Mouse (Mus musculus) adrenal gland, postnatal 25 days (tissue): ENCODE measurements around the gene Nr0b2. TPM values are rescaled to one million over a fixed set of nuclear protein-coding genes. Genes with fewer than 3 reads are reported as not detected.

Experiments used
- DNase-seq: peaks from one replicate; pipeline ENCODE4 v3.0.0; 2021; ENCODE audit warnings: mixed read lengths
- total RNA-seq: library from RNA; stranded (reverse); gene quantifications from 2 replicates; pipeline ENCODE4 v1.2.3, GENCODE M21; 2021

The Nr0b2 gene
- total RNA-seq, 1 experiment from 2014 or later: 55.6 TPM

GRCm38 (mm10) chr4:133561622-133562021, 8.4 kb downstream of the Nr0b2 start:
- DNase-seq: no peak

- peak; percentile 91 for DNase-seq
These were observed 10.0 kb downstream of the Nr0b2 start for GRCm38 (mm10) chr4:133563123-133563571.

GRCm38 (mm10) chr4:133567251-133567650, 14.1 kb downstream of the Nr0b2 start:
- no peak for DNase-seq

- no peak for DNase-seq
These were observed 16.3 kb downstream of the Nr0b2 start for GRCm38 (mm10) chr4:133569291-133570065.

GRCm38 (mm10) chr4:133570066-133570466, 16.9 kb downstream of the Nr0b2 start:
- peak; percentile 39 for DNase-seq

GRCm38 (mm10) chr4:133574070-133574842, 21.1 kb downstream of the Nr0b2 start, which contains the start of gene Gpatch3:
Gene Gpatch3, plus strand, starts transcription at chr4:133574745.
- peak; percentile 89 for DNase-seq

GRCm38 (mm10) chr4:133574843-133575202, 21.6 kb downstream of the Nr0b2 start:
- DNase-seq: no peak

DNA sequence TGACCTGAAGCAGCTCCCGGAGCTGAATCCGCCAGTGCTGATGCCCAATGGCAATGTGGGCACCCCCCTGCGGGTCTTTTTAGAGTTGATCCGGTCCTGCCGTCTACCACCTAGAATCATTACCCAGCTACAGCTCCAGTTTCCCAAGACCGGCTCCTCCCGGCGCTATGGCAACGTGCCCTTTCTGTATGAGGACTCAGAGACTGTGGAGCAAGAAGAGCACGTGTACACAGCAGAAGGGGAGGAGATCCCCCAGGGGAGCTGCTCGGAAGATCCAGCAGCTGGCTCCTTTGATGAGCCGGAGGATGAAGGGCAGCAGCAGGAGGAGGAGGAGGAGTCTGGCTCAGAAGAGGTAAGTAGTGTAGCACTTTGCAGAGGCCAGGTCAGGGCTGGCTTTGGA, 24.8 kb downstream of the Nr0b2 start:
- no peak for DNase-seq

GRCm38 (mm10) chr4:133583690-133584058, 30.5 kb downstream of the Nr0b2 start:
- no peak for DNase-seq

DNA sequence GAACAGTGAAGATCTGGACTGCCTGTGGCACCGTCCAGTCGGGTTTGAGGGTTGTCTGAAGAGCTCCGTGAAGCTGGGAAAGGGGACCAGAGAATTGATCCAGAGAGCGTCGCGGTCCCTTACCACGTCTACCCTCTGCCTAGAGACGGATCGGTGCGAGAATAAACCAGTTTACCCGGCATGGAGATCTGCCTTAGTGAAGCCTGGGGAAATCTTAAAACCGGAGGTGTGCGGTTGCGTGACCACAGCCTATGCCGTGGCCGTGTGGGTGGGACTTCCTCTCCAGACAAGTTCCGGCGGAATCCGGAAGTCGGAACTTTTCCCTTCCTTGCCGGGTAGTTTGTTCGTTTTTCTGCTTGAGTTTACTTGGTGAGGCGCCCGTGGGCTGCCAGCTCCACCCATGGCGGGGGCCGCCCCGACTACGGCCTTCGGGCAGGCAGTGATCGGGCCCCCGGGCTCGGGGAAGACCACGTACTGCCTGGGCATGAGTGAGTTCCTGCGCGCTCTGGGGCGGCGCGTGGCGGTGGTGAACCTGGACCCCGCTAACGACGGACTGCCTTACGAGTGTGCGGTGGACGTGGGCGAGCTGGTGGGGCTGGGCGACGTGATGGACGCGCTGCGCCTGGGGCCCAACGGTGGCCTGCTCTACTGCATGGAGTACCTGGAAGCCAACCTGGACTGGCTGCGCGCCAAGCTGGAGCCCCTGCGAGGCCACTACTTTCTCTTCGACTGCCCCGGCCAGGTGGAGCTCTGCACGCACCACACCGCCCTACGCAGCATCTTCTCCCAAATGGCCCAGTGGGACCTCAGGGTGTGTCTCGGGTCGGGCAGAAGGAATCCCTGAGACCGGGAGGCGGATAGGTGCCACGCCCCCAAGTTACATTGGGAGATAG, 31.1 kb downstream of the Nr0b2 start, which contains the start of gene Gpn2:
Gene Gpn2, plus strand, starts transcription at position 304 of the 893 bp plus-strand sequence.
- peak; percentile 83 for DNase-seq

- peak; percentile 61 for DNase-seq
These were observed 39.4 kb downstream of the Nr0b2 start for GRCm38 (mm10) chr4:133592570-133592969.

GRCm38 (mm10) chr4:133595538-133595937, 42.4 kb downstream of the Nr0b2 start:
- DNase-seq: no peak

GRCm38 (mm10) chr4:133596084-133596483, 42.9 kb downstream of the Nr0b2 start:
- DNase-seq: no peak

GRCm38 (mm10) chr4:133598616-133599015, 45.4 kb downstream of the Nr0b2 start:
- no peak for DNase-seq

DNA sequence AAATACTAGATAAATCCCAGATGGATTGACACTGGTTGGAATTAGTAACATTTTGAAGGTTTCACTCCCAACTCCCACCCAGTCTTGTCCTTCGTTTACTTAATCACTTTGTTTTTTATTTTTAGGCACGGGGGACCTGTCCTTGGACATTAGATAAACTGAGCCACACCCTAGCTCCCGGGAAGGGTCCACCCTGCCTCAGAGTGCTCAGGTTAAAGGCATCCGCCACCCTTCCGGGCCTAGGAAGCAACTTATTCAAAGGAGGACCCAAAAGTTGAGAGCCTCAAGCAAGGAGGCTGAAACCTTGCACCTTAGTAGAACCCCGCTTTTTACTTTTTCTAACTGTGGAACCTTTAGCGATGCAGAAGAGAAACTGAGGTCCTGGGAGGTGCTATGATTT, 45.9 kb downstream of the Nr0b2 start:
- no peak for DNase-seq

- peak; percentile 95 for DNase-seq
These were observed 46.4 kb downstream of the Nr0b2 start for GRCm38 (mm10) chr4:133599571-133600073.

DNA sequence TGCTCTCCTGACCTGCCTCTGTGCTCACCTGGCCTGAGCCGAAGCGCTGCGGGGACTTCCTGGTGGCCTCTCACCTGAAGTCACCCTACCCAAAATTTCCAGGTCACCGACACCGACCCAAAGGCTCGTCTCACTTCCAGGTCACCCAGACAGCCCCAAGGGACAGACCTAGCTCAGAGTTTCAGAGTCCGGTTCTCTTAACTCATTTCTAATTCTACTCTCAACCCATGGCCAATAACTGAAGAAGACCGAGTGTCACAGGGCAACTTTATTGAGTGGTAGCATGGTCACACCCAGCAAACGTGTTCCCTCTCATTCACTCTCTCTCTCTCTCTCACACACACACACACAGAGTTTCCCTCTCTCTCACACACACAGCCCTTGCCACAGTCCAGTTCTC, 47.1 kb downstream of the Nr0b2 start:
- no peak for DNase-seq

GRCm38 (mm10) chr4:133601721-133602218, 48.6 kb downstream of the Nr0b2 start, which contains the start of gene Sfn:
Gene Sfn, minus strand, starts transcription at chr4:133602168.
- DNase-seq: peak; percentile 45

GRCm38 (mm10) chr4:133603056-133603455, 49.9 kb downstream of the Nr0b2 start:
- DNase-seq: no peak

- DNase-seq: no peak
These were observed 51.0 kb downstream of the Nr0b2 start for GRCm38 (mm10) chr4:133604175-133604574.

DNA sequence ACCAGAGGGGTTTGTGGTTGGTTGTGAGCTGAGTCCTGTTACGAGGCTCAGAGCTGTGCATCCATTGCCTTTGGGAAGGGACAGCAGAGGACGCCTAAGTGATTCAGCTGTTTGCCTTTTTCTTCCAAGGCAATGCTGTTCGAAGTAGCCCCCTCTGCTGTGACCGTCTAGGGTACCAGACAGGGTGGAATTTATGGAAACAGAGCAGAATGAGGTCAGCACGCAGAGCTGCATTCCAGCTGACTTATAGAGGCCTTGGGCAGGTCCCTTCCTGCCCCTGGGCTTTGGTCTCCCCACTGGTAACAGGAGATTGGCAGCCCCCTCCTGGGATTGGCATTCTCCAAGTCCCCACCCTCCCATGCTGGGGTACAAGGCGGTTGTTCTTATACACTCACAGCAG, 51.7 kb downstream of the Nr0b2 start:
- DNase-seq: no peak

GRCm38 (mm10) chr4:133605330-133605729, 52.2 kb downstream of the Nr0b2 start:
- no peak for DNase-seq
